Mouse (Mus musculus): ENCODE results near the gene Gm5475.

Gene Gm5475

DNA sequence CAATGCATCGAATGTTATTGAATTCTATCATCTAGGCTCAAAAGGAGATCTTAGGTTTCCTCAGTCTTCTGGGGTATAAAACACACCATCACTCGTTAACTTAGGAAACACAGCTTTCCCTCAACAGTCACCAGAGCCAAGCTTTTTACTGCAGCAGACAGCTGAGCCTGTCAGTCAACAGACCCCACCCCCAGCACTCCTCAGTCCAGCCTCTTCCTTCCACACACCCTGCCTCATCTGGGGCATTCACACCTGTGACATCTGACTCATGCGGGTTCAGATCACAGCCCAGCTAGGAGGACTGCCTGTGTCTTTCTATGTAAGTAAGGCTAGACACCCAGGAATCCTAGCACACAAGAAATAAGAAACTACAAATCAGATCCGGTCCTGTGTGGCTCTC lies 7.9 kb upstream of the Gm5475 start:
- DNase-seq (ENCODE audit: low read depth): no peak

DNA sequence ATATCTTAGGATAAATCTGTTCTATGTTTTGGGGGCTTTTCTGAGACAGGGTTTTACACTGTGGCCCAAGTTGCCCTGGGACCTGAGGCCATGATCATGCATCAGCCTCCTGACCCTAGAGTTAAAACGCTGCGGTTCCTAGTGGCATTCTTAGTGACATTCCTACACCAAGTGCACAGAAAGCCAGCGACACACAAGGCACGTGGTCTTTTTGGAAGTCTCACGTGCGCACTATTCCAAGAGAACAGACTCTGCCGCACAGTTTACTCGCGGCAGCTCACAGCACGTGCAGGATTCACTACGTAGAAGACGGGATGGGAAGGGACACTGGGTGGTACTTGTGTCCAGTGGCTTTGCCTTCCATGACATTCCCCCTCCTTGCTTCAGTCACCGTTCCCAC lies 7.0 kb upstream of the Gm5475 start:
- DNase-seq (ENCODE audit: low read depth): no peak

DNA sequence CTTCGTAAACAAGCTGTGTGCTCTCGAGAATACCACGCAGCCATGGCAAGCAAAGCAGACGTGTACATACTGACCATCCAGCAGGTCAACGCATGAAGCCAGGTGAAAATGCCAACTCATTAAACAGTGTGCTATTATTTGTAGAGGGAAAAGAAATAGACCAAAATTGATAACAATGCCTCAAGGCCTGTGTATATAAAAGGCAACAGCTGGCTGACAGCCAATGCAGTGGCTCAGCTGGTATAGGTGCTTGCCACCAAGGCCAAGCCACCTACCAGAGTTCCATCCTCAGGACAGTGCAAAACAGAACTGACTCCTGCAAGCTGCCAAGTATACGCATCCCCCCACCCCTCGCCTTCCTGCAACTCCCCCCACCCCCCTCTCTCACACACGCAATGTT lies 6.3 kb upstream of the Gm5475 start:
- no peak for DNase-seq (ENCODE audit: low read depth)

GRCm38 (mm10) chr15:100417854-100418450 lies 4.0 kb upstream of the Gm5475 start:
- no peak for DNase-seq (ENCODE audit: low read depth)

DNA sequence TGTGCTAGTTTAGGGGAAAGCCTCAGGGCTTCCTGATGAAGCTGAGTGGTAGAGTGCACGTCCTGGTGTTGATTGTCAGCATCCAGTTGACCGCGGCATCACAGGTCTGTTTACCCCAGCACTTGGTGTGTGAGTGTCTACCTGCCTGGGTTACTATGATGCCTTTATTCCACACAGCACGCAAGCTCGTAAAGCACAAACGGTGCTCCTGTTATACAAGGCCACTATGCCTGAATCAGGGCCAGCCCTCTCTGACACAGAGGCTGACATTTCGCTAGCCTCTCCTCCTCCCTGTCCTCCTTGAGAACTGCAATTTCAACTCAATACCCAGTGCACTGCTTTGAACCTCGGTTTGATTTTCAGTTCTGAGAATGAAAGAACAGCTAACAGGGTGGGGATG lies 2.6 kb upstream of the Gm5475 start:
- no peak for DNase-seq (ENCODE audit: low read depth)

DNA sequence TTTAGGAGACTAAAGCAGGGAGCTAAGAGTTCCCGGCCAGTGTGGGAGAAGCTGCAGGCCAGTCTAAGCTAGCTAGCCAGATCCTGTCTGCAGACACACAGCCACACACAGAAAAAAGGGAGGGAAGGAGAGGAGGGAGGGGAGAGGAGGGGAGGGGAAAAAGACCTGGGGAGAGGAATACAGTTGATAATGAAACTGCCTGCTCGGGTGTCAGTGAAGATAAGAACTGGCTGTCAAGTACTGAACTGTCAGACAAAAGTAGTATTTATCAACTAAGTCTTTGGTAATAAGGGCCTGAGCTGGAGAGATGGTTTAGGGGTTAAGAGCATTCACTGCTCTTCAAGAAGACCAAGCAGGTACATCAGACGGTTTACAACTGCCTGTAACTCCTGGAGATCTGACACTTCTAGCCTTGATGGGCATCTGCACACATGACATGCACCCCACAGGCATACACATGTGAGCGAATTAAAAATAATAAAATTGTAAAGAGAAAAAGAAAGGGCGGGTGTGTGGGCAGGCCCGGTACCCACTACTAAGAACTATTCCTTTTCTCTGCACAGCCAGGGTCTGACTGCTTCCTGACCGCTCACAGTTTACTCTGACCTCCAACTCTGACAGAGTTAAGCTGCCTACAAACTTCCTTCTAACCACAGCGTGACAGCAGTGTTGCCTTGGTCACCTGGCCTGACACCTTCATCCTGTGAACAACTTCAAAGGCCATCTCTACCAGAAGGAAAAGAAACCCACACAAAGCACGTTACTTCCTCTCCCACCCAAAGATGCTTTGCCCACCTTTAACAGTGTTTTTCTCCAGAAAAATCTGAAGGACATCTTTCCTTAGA lies 1.8 kb upstream of the Gm5475 start:
- DNase-seq (ENCODE audit: low read depth): no peak

- no peak for DNase-seq (ENCODE audit: low read depth)
Observed at GRCm38 (mm10) chr15:100421059-100421757, 739 bp upstream of the Gm5475 start.

DNA sequence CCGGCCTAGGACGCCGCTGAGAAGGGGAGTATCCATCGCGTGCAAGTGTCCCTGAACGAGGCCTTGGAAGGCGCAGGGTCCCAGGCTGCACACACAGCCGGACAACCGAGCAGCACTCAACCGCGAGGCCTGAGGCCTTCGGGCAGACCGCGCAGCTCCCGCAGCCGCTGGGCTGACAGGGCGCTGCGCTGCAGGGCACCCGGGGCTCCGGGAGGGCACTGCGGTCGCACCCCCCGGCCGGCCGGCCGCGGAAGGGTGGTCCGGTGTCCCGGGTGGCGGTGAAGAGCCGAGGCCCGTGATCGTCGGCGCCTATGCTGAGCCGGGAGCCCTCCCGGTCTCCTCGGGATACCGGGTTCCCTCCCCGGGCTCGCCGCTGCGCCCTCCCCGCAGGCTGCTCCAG lies 529 bp downstream of the Gm5475 start:
- DNase-seq (ENCODE audit: low read depth): no peak

GRCm38 (mm10) chr15:100422899-100423860 lies 1.2 kb downstream of the Gm5475 start:
- DNase-seq (ENCODE audit: low read depth): peak; percentile 81

GRCm38 (mm10) chr15:100423916-100424315 lies 2.0 kb downstream of the Gm5475 start:
- DNase-seq (ENCODE audit: low read depth): no peak

- no peak for DNase-seq (ENCODE audit: low read depth)
Observed at GRCm38 (mm10) chr15:100424396-100425122, 2.6 kb downstream of the Gm5475 start, which contains the start of gene Slc11a2. Gene Slc11a2, minus strand, starts transcription at chr15:100425072.

DNA sequence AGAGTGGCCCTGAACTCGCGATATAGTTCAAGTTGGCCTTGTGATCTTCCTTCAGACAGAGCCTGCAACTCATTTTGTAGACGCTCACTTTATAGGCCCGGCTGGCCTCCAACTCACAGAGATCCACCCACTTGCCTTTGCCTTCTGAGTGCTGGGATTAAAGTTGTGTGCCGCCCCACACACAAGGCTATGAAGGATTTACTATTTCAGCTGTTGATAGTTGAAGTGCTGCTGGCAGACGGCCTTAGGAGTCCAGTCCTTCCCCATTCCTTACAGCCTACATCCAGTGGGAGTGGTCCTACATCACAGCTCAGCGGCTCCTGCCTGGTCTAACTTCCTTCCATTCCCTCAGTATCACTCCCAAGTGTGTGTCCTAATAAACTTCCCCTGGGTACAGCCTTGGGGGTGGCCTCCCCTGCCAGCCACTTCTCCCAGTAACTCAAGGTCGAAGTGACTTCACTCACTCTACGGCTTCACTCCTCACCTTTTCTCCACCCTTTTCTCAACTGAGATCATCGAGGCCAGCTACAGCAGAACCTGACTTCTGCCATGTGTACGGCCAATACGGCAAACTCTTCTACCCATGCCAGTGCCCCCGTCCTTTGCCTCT lies 6.5 kb downstream of the Gm5475 start:
- DNase-seq (ENCODE audit: low read depth): no peak

GRCm38 (mm10) chr15:100429959-100430565 lies 8.1 kb downstream of the Gm5475 start:
- DNase-seq (ENCODE audit: low read depth): no peak

DNA sequence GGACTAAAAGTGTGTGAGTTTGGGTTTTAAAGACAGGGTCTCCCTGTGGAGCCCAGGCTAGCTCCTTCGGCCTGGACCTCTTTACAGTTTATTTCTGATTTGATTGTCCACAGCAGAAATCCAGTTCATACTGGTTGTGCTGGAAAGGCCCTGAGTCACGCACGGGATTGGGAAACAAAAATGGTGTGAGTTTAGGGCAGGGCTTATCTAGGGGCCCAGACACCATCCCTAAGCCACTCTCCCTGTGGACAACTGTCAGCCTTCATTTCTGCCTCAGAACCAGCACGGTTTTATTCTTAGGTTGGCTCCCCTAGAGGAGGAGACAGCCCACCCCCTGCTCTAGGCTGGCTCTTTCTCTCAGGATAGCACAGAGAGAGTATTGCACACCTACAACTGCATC lies 11.3 kb downstream of the Gm5475 start:
- DNase-seq (ENCODE audit: low read depth): no peak

- no peak for DNase-seq (ENCODE audit: low read depth)
Observed at GRCm38 (mm10) chr15:100436112-100436511, 14.2 kb downstream of the Gm5475 start.

DNA sequence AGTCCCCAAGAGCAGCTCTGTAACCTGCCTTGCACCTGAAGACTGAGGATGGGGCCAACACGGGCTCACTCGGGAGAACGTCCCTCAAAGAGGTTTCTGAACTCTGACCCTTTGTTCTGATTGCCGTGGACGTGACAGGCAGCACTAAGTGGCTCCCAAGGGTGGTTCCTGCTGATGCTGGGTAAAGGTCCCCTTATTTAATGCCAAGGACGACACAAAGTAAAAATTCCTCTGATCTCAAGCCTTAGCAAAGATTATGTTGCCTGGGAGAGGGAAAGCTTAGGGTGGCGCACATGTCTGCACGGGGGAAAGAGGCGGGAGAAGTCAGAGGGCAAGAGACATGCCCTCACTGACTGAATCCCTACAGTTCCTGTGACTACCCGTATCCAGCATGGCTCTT lies 14.6 kb downstream of the Gm5475 start:
- no peak for DNase-seq (ENCODE audit: low read depth)

GRCm38 (mm10) chr15:100443126-100443922 lies 21.4 kb downstream of the Gm5475 start:
- peak; percentile 79 for DNase-seq (ENCODE audit: low read depth)

DNA sequence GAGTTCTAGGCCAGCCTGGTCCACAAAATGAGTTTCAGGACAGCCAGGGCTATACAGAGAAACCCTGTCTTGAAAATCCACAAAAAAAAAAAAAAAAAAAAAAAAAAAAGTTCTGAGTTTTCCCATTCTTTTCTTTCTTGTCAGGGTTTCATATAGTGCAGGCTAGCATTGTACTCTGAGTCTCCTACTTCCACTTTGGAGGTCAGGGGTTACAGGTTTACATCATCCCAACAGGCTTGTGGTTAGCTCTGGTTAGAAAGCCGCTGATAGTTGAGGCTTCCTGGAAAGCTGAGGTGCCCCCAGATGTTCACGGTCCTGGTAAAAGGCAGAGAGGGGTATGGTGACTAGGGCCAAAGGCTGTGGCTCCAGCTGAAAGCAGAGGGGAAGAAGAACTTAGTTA lies 24.9 kb downstream of the Gm5475 start:
- no peak for DNase-seq (ENCODE audit: low read depth)

DNA sequence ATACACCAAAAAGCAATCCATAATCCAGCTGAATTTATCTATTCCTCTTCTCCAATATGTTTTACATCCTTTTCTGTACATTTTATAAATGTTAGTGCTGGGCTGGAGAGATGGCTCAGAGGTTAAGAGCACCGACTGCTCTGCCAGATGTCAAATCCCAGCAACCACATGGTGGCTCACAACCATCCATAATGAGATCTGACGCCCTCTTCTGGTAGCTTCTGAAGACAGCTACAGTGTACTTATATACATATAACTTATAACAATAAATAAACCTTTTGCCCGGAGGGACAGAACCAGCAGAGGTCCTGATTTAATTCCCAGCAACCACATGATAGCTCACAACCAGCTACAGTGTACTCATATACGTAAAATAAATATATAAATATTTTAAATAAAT lies 26.6 kb downstream of the Gm5475 start:
- no peak for DNase-seq (ENCODE audit: low read depth)

Measured in c-Kit-positive CD71-negative TER-119-negative erythroid progenitor cells, embryonic 14.5 days (primary cell).